Mouse (Mus musculus): ENCODE data around the gene Kif5a. TPM values are rescaled to one million over a fixed set of nuclear protein-coding genes. Genes with fewer than 3 reads are reported as not detected.

Kif5a gene
- total and polyA plus RNA-seq, 3 experiments = 0.11 to 0.22 TPM; not detected in 1

DNA sequence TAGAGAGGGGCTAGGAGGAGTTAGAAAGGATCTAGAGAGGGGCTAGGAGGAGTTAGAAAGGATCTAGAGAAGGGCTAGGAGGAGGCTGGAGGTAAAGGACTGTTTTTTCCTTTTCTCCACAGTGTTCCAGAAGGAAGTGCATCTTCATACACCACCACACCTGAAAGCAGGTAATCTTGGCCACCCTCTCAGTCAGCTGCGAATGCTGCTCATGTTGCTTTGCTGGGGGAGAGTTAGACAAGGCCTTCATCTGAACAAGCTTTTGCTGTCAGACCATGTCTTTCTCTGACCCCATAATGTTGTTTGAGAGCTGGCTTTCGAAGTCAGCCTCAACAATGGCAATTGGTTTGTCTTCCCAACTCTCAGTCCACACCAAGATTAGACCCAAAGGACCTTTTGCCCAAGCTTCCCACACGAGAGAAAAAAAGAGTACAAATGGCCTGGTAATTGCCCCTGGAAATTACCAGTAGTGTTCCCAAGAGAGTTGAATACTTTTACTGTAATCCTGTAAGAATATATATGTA is 30.5 kb upstream of the Kif5a start:
- no peak for DNase-seq (ENCODE audit: low spot score)
- no peak for TF ChIP-seq GATA1 (IDR thresholded peaks at IDR 0.05; ENCODE audit: borderline replicate concordance, low read length)
- TF ChIP-seq TAL1 (conservative IDR thresholded peaks at IDR 0.05; ENCODE audit: low read depth, low read length) = no peak
- TF ChIP-seq POLR2AphosphoS5 (IDR thresholded peaks at IDR 0.05; ENCODE audit: insufficient replicate concordance, low read depth, low read length) = no peak; the same call in 1 of the 2 replicates
- TF ChIP-seq CTCF (IDR thresholded peaks at IDR 0.05; ENCODE audit: low read depth, low read length) = no peak
- TF ChIP-seq GATA2 (IDR thresholded peaks at IDR 0.05; ENCODE audit: borderline replicate concordance, low read depth, low read length) = no peak
- peaks cover 72% of the 10 kb centered on the region for H3K4me1 ChIP-seq (ENCODE audit: insufficient read depth, low read depth, low read length)
- no peaks in the 10 kb centered on the region for H3K27me3 ChIP-seq (ENCODE audit: insufficient read depth, low read length)
- H3K9me3 ChIP-seq (replicated peaks) = no peaks in the 10 kb centered on the region
- no peak for ATAC-seq (ENCODE audit: extremely low read depth, insufficient number of reproducible peaks, low FRiP score, poor library complexity, severe bottlenecking)
- peaks cover 70% of the 10 kb centered on the region for H3K36me3 ChIP-seq (replicated peaks)
- H3K4me3 ChIP-seq (ENCODE audit: low read depth, low read length) = peak overlapping the region; percentile 31; the same call in 1 of the 2 replicates

DNA sequence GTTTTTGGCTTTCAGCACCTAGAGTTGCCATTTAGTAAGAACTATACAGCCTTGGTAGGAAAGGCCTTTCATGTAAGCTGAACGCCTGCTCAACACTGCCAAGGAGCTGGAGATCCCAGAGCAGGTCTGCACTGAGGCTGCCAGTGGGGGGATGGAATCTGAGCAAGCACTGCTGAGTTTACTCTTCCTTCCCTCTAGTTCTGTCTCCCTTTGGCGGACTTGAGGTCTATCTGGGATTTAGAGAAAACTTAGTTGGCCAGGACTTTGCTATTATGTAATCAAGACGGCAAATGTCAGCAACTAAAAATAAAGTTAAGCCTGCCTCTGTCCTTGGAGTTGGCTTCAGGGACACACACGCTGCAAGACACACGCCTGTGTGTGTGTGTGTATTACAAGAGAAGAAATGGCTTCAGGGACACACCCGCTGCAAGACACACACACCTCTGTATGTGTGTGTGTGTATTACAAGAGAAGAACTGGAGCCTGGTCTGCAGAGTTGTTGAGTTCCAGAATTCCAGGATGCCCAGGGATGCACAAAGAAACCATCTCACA is 29.9 kb upstream of the Kif5a start:
- H3K9me3 ChIP-seq (replicated peaks) = no peaks in the 10 kb centered on the region
- TF ChIP-seq POLR2AphosphoS5 (IDR thresholded peaks at IDR 0.05; ENCODE audit: insufficient replicate concordance, low read depth, low read length) (no peak), TAL1 (conservative IDR thresholded peaks at IDR 0.05; ENCODE audit: low read depth, low read length) (no peak), GATA1 (IDR thresholded peaks at IDR 0.05; ENCODE audit: borderline replicate concordance, low read length) (no peak), GATA2 (IDR thresholded peaks at IDR 0.05; ENCODE audit: borderline replicate concordance, low read depth, low read length) (no peak), CTCF (IDR thresholded peaks at IDR 0.05; ENCODE audit: low read depth, low read length) (no peak)
- H3K36me3 ChIP-seq (replicated peaks) = peaks cover 64% of the 10 kb centered on the region
- ATAC-seq (ENCODE audit: extremely low read depth, insufficient number of reproducible peaks, low FRiP score, poor library complexity, severe bottlenecking) (no peak), DNase-seq (ENCODE audit: low spot score) (no peak)
- H3K27me3 ChIP-seq (ENCODE audit: insufficient read depth, low read length) = no peaks in the 10 kb centered on the region
- peaks cover 74% of the 10 kb centered on the region for H3K4me1 ChIP-seq (ENCODE audit: insufficient read depth, low read depth, low read length)
- peak overlapping the region; percentile 81 for H3K4me3 ChIP-seq (ENCODE audit: low read depth, low read length)

DNA sequence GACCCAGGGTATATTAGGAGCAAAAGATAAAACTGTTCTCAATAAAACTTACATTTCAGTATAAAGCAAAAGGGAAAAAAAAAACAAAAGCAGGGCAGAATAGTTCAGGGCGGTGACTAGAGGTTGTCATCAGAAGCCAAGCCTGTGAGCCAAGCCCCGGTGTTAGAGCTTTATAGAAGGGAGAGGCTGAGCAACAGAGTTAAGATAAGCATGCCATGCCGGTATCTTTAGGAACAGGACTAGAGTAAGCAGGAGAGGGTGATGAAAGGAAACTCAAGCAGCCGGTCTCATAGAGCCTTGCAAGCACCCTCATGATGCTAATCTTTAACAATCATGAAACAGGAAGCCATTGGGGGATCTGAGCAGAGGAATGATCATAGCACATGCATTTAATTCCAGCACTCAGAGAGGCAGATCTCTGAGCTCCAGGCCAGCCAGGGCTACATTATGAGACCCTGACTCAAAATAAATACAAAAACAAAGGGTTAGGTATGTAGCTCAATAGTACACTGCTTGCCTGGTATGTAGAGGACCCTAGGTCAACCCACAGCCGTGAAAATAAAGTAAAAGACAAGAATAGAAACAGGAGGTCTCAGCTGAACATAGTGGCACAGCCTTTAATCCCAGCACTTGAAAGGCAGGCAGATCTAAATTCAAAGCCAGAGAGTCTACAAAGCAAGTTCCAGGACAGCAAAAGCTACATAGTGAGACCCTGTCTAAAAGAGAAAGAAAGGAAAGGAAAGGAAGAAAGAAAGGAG is 28.9 kb upstream of the Kif5a start:
- H3K27me3 ChIP-seq (ENCODE audit: insufficient read depth, low read length) = no peaks in the 10 kb centered on the region
- peaks cover 75% of the 10 kb centered on the region for H3K4me1 ChIP-seq (ENCODE audit: insufficient read depth, low read depth, low read length)
- no peaks in the 10 kb centered on the region for H3K9me3 ChIP-seq (replicated peaks)
- peaks cover 59% of the 10 kb centered on the region for H3K36me3 ChIP-seq (replicated peaks)
- no peak for ATAC-seq (ENCODE audit: extremely low read depth, insufficient number of reproducible peaks, low FRiP score, poor library complexity, severe bottlenecking)
- TF ChIP-seq GATA1 (IDR thresholded peaks at IDR 0.05; ENCODE audit: borderline replicate concordance, low read length) (no peak), TAL1 (conservative IDR thresholded peaks at IDR 0.05; ENCODE audit: low read depth, low read length) (peak; percentile 53)
- H3K4me3 ChIP-seq (ENCODE audit: low read depth, low read length) = peak overlapping the region; percentile 81
- no peak for DNase-seq (ENCODE audit: low spot score)

DNA sequence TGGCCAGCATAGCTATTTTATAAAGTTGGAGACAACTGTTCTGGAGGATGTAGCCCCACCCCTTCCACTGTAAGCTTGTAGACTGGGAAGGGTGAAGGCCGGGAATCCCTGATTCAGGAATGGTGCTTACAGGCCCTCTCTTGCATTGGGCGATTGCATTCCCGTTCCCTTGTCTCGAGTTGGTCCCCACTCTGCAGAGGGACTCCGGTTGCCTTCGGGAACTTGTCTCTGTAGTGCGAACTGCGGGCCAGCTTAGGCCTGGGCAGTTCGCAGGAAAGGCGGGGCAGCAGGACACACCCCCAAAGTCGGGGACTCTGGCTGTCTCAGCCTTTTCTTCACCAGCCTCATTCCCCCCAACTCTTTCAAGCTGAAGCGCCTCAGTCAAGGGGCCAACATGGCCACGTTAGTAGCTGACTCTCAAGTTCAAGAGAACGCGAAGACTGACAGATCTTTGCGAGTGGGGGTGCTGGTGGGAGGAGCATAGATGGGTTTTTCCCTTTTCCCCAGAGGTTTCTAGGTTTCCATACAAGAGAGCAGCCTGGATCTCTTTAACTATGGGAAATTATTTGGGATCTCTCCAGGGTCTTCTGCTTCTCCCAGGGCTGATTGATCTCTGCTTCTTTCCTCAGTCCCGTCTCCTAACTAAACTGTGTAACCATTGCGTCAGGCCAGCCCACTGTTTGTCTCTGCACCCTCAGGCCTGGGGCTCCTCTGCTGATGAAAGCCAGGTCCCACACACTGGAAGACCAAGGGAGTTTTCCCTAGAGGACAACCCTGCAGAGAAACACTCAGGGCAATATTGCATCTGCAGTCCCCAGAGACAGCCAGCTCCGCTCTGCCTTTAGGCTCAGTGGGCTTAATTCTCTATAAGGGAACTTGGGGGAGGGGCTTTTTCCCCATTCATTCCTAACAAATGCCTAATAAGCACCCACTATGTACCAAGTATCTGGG is 28.1 kb upstream of the Kif5a start:
- H3K9me3 ChIP-seq (replicated peaks) = no peaks in the 10 kb centered on the region
- no peak for DNase-seq (ENCODE audit: low spot score)
- H3K4me3 ChIP-seq (ENCODE audit: low read depth, low read length) = peak overlapping the region; percentile 81
- ATAC-seq (ENCODE audit: extremely low read depth, insufficient number of reproducible peaks, low FRiP score, poor library complexity, severe bottlenecking) = no peak
- peaks cover 76% of the 10 kb centered on the region for H3K4me1 ChIP-seq (ENCODE audit: insufficient read depth, low read depth, low read length)
- H3K36me3 ChIP-seq (replicated peaks) = peaks cover 59% of the 10 kb centered on the region
- no peaks in the 10 kb centered on the region for H3K27me3 ChIP-seq (ENCODE audit: insufficient read depth, low read length)
- TF ChIP-seq TAL1 (conservative IDR thresholded peaks at IDR 0.05; ENCODE audit: low read depth, low read length) = no peak
- TF ChIP-seq POLR2AphosphoS5 (IDR thresholded peaks at IDR 0.05; ENCODE audit: insufficient replicate concordance, low read depth, low read length) = peak; percentile 91

DNA sequence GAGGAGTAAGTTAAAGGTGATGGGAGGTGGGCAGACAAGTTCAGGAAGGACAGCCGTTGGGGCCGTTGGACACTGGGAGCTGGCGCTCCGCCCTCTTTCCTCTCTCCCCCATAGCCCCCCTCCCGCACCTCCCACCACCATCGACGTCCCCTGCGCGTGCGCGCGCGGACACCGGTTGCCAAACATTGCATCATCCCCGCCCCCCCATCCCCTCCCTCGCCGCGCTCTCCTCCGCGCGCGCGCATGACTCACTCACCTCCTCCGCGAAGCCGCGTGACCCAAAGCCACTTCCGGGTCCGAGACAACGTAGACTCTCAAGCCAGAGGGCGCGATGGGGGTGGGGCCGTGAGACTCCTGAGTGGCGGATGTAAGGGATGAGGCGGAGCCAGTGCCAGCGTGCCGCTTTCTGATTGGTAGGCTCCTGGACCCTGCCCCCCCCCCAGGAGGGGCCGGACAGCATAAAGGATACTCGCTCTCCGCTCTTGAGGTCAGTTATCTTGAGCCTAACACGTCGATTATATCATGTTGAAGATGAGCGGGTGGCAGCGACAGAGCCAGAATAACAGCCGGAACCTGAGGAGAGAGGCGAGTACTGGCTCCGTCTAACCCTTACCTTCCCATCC is 27.3 kb upstream of the Kif5a start:
- H3K4me1 ChIP-seq (ENCODE audit: insufficient read depth, low read depth, low read length) = peaks cover 77% of the 10 kb centered on the region
- peaks cover 59% of the 10 kb centered on the region for H3K36me3 ChIP-seq (replicated peaks)
- peak; percentile 73 for ATAC-seq (ENCODE audit: extremely low read depth, insufficient number of reproducible peaks, low FRiP score, poor library complexity, severe bottlenecking)

More for the DNA sequence above, 27.3 kb upstream of the Kif5a start:
- peak overlapping the region; percentile 81 for H3K4me3 ChIP-seq (ENCODE audit: low read depth, low read length)
- H3K9me3 ChIP-seq (replicated peaks) = no peaks in the 10 kb centered on the region
- TF ChIP-seq CTCF (IDR thresholded peaks at IDR 0.05; ENCODE audit: low read depth, low read length) (no peak), POLR2AphosphoS5 (IDR thresholded peaks at IDR 0.05; ENCODE audit: insufficient replicate concordance, low read depth, low read length) (peak; percentile 98; the same call in 1 of the 2 replicates)
- H3K27me3 ChIP-seq (ENCODE audit: insufficient read depth, low read length) = no peaks in the 10 kb centered on the region
- DNase-seq (ENCODE audit: low spot score) = peak; percentile 92
